Mouse (Mus musculus): ENCODE results near the gene Zfyve27. TPM values are rescaled to one million over a fixed set of nuclear protein-coding genes. Genes with fewer than 3 reads are reported as not detected.

The Zfyve27 gene
- polyA plus RNA-seq, 1 experiment from 2014 or later = 56.4 TPM

DNA sequence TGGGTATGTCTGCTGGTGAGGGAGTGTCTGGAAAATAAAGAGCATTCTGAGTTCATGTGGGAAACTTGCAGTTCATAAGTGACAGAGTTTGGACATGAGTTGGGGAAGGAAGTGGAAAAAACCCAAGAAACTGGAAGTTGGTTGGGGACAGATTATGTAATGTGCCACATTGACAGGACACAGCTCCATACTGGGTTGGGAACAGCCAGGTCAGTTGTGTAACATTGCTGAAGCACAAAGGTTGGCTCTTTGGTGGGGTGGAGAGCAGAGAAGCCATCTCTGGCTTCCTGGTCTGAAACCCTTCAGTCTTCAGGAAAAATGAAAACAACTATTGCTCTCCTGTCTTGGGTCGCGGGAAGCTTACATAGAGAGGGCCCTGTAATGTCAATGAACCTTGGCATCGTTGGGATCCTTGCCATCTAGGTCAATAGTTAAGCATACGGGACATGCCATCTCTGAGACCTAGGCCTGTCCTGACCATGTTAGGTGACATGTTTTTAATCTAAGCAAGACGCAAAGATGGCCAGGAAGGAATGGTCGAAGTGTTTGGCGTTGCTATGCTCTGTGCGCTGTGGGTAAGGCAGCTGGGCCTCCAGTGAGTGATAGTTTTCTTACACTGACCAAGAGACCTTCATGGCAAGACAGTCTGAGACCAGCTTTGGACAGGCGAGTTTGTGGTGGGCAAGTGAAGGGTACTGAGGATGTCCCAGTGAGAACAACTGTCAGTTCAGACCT, 17.3 kb upstream of the Zfyve27 start:
- 92% methylated on average over 9 of the region's 9 CpGs for WGBS
- peaks cover 7% of the 10 kb centered on the region; the same call in 1 of the 2 replicates for H3K27me3 ChIP-seq (replicated peaks; ENCODE audit: control insufficient read depth, insufficient read depth, low read length)
- H3K9me3 ChIP-seq (ENCODE audit: control insufficient read depth, low read length) = no peaks in the 10 kb centered on the region
- ATAC-seq = no peak
- no peak overlapping the region for H3K4me2 ChIP-seq (ENCODE audit: low read length)
- H3K4me1 ChIP-seq (ENCODE audit: control insufficient read depth, insufficient read depth, low read depth, low read length) = peaks cover 4% of the 10 kb centered on the region; the same call in 1 of the 2 replicates
- no peak overlapping the region for H3K4me3 ChIP-seq (ENCODE audit: low read length)
- no peak overlapping the region for H3K27ac ChIP-seq (ENCODE audit: low read depth, low read length)
- no peaks in the 10 kb centered on the region for H3K36me3 ChIP-seq (ENCODE audit: control insufficient read depth, insufficient read depth, low read length)
- H3K9ac ChIP-seq (ENCODE audit: low read depth, low read length) = no peak overlapping the region; the same call in 1 of the 2 replicates

GRCm38 (mm10) chr19:42147170-42147768, 16.5 kb upstream of the Zfyve27 start, which contains the start of gene Marveld1:
Marveld1 (plus strand) TSS chr19:42147400.
- Histone ChIP-seq H3K4me3 (ENCODE audit: low read length) (peak within 1 kb of the TSS; percentile 67), H3K9me3 (ENCODE audit: control insufficient read depth, low read length) (no peaks in the 10 kb centered on the region), H3K9ac (ENCODE audit: low read depth, low read length) (peak within 1 kb of the TSS; percentile 85), H3K4me2 (ENCODE audit: low read length) (peak within 1 kb of the TSS; percentile 87), H3K36me3 (ENCODE audit: control insufficient read depth, insufficient read depth, low read length) (no peaks in the 10 kb centered on the region), H3K27ac (ENCODE audit: low read depth, low read length) (peak within 1 kb of the TSS; percentile 66), H3K4me1 (ENCODE audit: control insufficient read depth, insufficient read depth, low read depth, low read length) (peaks cover 4% of the 10 kb centered on the region; the same call in 1 of the 2 replicates), H3K27me3 (replicated peaks; ENCODE audit: control insufficient read depth, insufficient read depth, low read length) (peaks cover 7% of the 10 kb centered on the region; the same call in 1 of the 2 replicates)
- WGBS = under 1% methylated on average over 31 of the region's 57 CpGs
- peak; percentile 37 for ATAC-seq

GRCm38 (mm10) chr19:42147769-42148568, 15.8 kb upstream of the Zfyve27 start:
- no peaks in the 10 kb centered on the region for H3K9me3 ChIP-seq (ENCODE audit: control insufficient read depth, low read length)
- H3K4me3 ChIP-seq (ENCODE audit: low read length) = peak overlapping the region; percentile 67
- peak overlapping the region; percentile 85 for H3K9ac ChIP-seq (ENCODE audit: low read depth, low read length)
- peaks cover 7% of the 10 kb centered on the region; the same call in 1 of the 2 replicates for H3K27me3 ChIP-seq (replicated peaks; ENCODE audit: control insufficient read depth, insufficient read depth, low read length)
- peaks cover 4% of the 10 kb centered on the region; the same call in 1 of the 2 replicates for H3K4me1 ChIP-seq (ENCODE audit: control insufficient read depth, insufficient read depth, low read depth, low read length)
- under 1% methylated on average over 58 of the region's 63 CpGs for WGBS
- peak overlapping the region; percentile 87 for H3K4me2 ChIP-seq (ENCODE audit: low read length)
- ATAC-seq = peak; percentile 46
- peak overlapping the region; percentile 66 for H3K27ac ChIP-seq (ENCODE audit: low read depth, low read length)
- no peaks in the 10 kb centered on the region for H3K36me3 ChIP-seq (ENCODE audit: control insufficient read depth, insufficient read depth, low read length)

DNA sequence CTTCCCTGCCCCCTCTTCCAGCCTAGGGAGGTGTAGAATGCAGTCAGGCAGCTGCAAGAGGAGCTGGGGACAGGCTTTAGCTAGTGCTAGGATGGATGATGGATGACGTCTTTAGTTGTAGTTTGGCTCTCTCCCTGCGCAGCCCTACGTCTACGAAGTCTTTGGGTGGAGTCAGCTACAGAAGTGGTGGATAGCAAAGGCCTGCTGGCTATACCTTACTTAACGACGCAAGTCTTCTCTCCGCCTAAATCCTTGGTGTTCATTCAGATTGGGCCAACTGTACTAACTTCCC, 15.2 kb upstream of the Zfyve27 start:
- H3K4me2 ChIP-seq (ENCODE audit: low read length) = peak overlapping the region; percentile 87
- WGBS = 24% methylated on average over 7 of the region's 7 CpGs
- peaks cover 7% of the 10 kb centered on the region; the same call in 1 of the 2 replicates for H3K27me3 ChIP-seq (replicated peaks; ENCODE audit: control insufficient read depth, insufficient read depth, low read length)
- ATAC-seq = peak; percentile 41; the same call in 1 of the 2 replicates
- H3K4me1 ChIP-seq (ENCODE audit: control insufficient read depth, insufficient read depth, low read depth, low read length) = peaks cover 4% of the 10 kb centered on the region; the same call in 1 of the 2 replicates
- peak overlapping the region; percentile 67 for H3K4me3 ChIP-seq (ENCODE audit: low read length)
- peak overlapping the region; percentile 85 for H3K9ac ChIP-seq (ENCODE audit: low read depth, low read length)
- H3K27ac ChIP-seq (ENCODE audit: low read depth, low read length) = no peak overlapping the region
- no peaks in the 10 kb centered on the region for H3K9me3 ChIP-seq (ENCODE audit: control insufficient read depth, low read length)
- no peaks in the 10 kb centered on the region for H3K36me3 ChIP-seq (ENCODE audit: control insufficient read depth, insufficient read depth, low read length)

- 5% methylated on average over 6 of the region's 6 CpGs for WGBS
- Histone ChIP-seq H3K4me3 (ENCODE audit: low read length) (no peak overlapping the region), H3K36me3 (ENCODE audit: control insufficient read depth, insufficient read depth, low read length) (no peaks in the 10 kb centered on the region), H3K27me3 (replicated peaks; ENCODE audit: control insufficient read depth, insufficient read depth, low read length) (peaks cover 7% of the 10 kb centered on the region; the same call in 1 of the 2 replicates), H3K9me3 (ENCODE audit: control insufficient read depth, low read length) (no peaks in the 10 kb centered on the region), H3K9ac (ENCODE audit: low read depth, low read length) (no peak overlapping the region), H3K27ac (ENCODE audit: low read depth, low read length) (no peak overlapping the region), H3K4me2 (ENCODE audit: low read length) (no peak overlapping the region), H3K4me1 (ENCODE audit: control insufficient read depth, insufficient read depth, low read depth, low read length) (peaks cover 4% of the 10 kb centered on the region; the same call in 1 of the 2 replicates)
- ATAC-seq = 0 out of 2 replicates have a peak, but pooled peaks have one; percentile 7
Measured at GRCm38 (mm10) chr19:42151990-42152389, 11.8 kb upstream of the Zfyve27 start.

- H3K27me3 ChIP-seq (replicated peaks; ENCODE audit: control insufficient read depth, insufficient read depth, low read length) = no peaks in the 10 kb centered on the region
- H3K27ac ChIP-seq (ENCODE audit: low read depth, low read length) = no peak overlapping the region
- WGBS = 77% methylated on average over 12 of the region's 12 CpGs
- ATAC-seq = no peak
- no peaks in the 10 kb centered on the region for H3K36me3 ChIP-seq (ENCODE audit: control insufficient read depth, insufficient read depth, low read length)
- no peak overlapping the region for H3K4me2 ChIP-seq (ENCODE audit: low read length)
- no peaks in the 10 kb centered on the region for H3K4me1 ChIP-seq (ENCODE audit: control insufficient read depth, insufficient read depth, low read depth, low read length)
- no peak overlapping the region for H3K4me3 ChIP-seq (ENCODE audit: low read length)
- H3K9ac ChIP-seq (ENCODE audit: low read depth, low read length) = no peak overlapping the region
- H3K9me3 ChIP-seq (ENCODE audit: control insufficient read depth, low read length) = no peaks in the 10 kb centered on the region
Measured at GRCm38 (mm10) chr19:42157493-42158237, 6.1 kb upstream of the Zfyve27 start.

DNA sequence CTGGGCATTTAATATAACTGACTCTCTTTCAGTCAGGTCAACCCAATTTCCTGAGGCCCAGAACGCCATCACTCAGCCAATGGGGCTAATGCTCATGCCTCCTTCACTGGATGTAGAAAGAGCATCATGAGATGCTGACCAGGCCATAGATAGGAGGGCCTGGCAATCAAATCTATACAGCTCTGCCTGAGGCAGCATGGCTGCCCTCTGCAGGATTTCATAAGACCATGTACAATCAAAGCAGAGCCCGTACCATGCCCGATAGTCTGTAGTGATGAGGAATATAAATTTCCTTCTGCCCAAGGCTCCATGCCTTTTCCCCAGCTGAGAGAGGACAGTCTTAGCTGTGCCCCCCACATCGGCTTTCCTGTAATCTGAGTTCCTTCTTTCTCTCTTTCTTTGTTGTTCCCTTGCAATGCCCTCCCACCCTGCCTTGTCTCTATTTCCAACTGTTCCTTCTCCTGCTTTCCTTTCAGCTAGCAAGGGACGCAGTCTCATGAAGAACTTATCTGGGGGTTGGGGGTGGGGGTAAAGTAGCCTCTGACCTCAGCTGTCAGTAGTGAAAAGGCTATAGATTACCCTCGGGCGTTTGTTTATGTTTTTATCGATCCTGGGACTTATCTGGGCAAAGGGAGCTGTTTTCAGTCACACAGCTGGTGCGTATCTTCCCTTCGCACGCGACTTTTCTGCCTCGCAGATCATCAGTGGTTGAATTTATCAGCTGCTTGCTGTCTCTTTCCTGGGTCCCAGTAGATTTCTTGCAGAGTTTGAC, 5.3 kb upstream of the Zfyve27 start:
- no peak overlapping the region for H3K9ac ChIP-seq (ENCODE audit: low read depth, low read length)
- no peak overlapping the region for H3K4me3 ChIP-seq (ENCODE audit: low read length)
- no peaks in the 10 kb centered on the region for H3K27me3 ChIP-seq (replicated peaks; ENCODE audit: control insufficient read depth, insufficient read depth, low read length)
- no peak overlapping the region for H3K4me2 ChIP-seq (ENCODE audit: low read length)
- no peaks in the 10 kb centered on the region for H3K9me3 ChIP-seq (ENCODE audit: control insufficient read depth, low read length)
- H3K4me1 ChIP-seq (ENCODE audit: control insufficient read depth, insufficient read depth, low read depth, low read length) = no peaks in the 10 kb centered on the region
- H3K36me3 ChIP-seq (ENCODE audit: control insufficient read depth, insufficient read depth, low read length) = no peaks in the 10 kb centered on the region
- no peak overlapping the region for H3K27ac ChIP-seq (ENCODE audit: low read depth, low read length)
- no peak for ATAC-seq
- WGBS = 61% methylated on average over 13 of the region's 13 CpGs

DNA sequence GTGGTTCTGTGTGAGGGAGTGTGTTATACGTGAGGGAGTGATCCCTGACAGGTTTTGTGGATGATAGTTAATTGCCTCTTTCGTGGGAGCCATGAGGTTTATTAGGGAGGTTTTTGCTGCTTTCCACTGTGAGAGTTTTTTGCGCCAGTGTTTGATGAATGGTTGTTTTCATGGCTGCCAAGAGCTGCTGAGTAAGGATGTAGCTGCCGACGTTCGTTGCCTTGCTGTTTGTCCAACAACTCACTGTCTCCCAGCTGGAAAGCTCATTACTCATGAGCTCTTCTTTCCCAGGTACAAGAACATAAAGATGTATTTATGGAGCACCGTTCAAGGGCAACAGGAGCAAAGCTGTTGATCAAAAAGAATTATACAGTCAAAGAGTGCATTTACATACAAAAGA, 437 bp downstream of the Zfyve27 start:
- no peak overlapping the region for H3K4me3 ChIP-seq (ENCODE audit: low read length)
- peaks cover 9% of the 10 kb centered on the region for H3K27me3 ChIP-seq (replicated peaks; ENCODE audit: control insufficient read depth, insufficient read depth, low read length)
- ATAC-seq = no peak
- peaks cover 3% of the 10 kb centered on the region for H3K4me1 ChIP-seq (ENCODE audit: control insufficient read depth, insufficient read depth, low read depth, low read length)
- no peaks in the 10 kb centered on the region for H3K36me3 ChIP-seq (ENCODE audit: control insufficient read depth, insufficient read depth, low read length)
- WGBS = 24% methylated on average over 7 of the region's 7 CpGs
- no peak overlapping the region for H3K9ac ChIP-seq (ENCODE audit: low read depth, low read length)
- no peak overlapping the region; the same call in 1 of the 2 replicates for H3K27ac ChIP-seq (ENCODE audit: low read depth, low read length)
- H3K4me2 ChIP-seq (ENCODE audit: low read length) = no peak overlapping the region
- no peaks in the 10 kb centered on the region for H3K9me3 ChIP-seq (ENCODE audit: control insufficient read depth, low read length)

All from hindbrain, embryonic 16.5 days (tissue).